Mouse (Mus musculus) CD8-positive naive resting alpha-beta T cell, adult 2 months (primary cell): Measurements from ENCODE around the gene Zfp94.

ENCODE experiments used
- DNase-seq, 2 experiments: peaks; one replicate each; pipeline ENCODE4 v3.0.0; 2022; ENCODE audit warnings: low read depth in 2 of 2, low spot score in 2 of 2

The Zfp94 gene

DNA sequence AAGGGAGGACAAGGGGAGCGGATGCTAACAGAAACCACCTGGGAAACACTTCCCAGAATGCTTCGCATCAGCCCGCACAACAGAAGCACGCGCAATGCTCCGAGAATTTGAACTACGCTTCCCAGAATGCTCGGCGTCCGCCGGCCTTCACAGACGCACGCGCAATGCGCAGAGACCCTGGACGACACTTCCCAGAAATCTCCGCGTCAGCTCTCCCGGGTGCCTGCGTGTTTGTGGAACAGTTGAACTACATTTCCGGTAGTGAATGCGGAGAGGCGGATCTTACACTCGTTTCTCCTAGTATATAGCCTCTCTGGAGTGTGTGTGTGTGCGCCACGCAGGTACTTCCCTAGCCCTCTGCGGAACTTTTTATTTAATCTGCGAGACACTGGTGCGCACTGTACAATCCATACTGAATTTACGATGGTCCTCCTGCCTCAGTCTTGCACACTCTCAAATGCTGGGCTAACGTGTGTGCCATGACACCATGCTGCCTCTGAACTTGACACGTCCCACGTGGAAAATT, at the start of gene Zfp94:
Zfp94 (minus strand) TSS at position 100 of the 526 bp plus-strand sequence.
- DNase-seq, result peak; percentile 79 to 86

DNA sequence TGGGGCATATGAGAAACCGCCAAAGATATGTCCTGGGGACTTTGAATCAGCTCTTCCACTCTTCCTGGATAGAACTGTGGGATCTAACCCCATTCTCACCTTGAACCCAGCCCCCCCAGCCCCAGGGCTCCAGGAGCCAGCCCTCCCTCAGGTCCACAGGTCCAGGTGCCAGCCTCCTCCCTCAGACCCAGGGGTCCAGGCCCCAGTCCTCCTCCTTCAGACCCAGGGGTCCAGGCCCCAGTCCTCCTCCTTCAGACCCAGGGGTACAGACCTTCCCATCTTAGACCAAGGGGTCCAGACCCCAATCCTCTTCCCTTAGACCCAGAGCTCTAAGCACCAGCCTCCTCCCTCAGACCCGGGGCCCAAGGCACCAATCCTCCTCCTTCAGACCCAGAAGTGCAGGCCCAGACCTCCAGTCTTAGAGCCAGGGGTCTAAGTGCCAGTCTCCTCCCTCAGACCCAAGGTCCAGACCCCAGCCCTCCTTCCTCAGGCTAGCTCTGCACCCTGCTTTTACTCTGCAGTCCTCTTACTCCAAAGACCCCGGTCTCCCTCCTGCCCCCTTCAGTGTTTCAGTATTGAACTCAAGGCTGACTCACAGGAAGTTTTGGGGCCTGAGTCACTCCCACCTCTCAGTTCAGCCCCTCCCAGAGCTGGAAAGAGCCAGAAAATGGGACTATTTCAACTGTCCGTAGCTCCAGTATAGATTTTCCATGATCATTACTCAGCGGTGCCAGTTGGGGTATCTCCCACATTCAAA, 49.0 kb upstream of the Zfp94 start:
- DNase-seq, result no peak

DNA sequence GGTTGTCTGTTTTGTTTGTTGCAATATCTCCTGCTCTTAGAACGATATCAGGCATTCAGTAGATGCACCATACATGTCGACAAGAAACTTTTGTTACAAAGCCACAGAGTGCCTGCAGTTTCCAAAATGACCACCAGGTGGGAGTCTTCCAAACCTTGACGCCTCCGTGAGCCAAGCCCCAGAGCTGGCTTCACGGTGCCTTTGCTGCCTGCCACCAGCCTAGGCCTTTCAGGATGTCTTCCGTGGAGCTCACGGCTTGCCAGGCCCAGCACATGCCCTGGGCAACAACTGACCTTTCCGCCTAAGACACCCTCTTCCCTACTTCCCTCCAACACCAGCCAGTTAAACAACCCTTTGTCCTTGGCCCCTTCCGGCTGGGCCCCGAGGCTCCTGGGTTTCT, 48.4 kb upstream of the Zfp94 start:
- DNase-seq, result peak; percentile 90 to 94

DNA sequence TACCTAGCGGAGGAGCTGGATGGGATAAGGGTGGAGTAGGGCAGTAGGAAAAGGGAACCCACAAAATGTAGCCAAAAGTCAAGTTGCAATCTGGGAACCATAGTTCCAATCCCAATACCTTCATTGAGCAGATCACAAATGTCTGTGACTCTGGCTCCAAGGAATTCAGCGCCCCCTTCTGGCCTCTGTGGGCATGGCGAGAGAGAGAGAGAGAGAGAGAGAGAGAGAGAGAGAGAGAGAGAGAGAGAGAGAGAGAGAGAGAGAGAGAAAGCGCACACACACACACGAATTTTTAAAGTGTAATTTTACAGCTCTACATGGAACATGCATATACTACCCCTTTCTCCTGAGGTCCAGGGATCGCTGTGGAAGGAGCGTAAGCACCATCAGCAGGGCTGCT, 46.8 kb upstream of the Zfp94 start:
- peak in 1 of 2 experiments; percentile 62 for DNase-seq

DNA sequence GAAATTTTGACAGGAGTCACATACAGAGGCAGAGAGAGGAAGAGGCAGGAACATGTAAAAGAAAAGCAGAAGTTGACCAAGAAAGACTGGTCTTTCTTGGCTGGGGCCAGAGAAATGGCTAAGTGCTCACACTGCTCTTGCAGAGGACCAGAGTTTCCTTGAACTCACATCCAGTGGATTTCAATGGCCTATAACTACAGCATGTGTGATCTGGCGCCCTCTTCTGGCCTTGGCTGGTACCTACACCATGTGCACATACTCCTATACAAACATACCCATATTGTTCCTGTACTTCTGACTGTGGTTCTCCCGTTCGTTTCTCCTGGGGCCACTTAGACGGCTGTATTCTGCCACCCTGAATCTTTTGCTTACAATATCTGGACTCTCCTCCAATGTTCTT, 44.5 kb upstream of the Zfp94 start:
- DNase-seq, result no peak

DNA sequence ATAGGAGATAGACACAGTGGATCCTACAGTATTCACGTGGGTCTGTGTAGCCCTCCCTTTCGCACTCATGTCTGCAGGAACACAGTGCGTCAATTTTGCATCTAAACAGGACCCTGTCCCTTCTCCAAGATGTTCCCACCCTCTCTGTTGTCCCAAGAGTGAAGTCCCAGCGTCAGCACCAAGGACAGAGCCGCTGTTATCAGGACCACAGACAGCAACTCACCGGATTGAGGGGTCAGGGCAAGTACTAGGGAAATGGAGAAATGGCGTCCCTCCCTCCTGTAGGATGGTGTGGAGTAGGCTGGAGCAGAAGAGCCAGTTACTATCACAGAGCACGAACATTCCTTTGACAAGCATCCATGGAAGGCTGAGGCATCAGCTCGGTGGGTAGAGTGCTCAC, 42.8 kb upstream of the Zfp94 start:
- no peak for DNase-seq

DNA sequence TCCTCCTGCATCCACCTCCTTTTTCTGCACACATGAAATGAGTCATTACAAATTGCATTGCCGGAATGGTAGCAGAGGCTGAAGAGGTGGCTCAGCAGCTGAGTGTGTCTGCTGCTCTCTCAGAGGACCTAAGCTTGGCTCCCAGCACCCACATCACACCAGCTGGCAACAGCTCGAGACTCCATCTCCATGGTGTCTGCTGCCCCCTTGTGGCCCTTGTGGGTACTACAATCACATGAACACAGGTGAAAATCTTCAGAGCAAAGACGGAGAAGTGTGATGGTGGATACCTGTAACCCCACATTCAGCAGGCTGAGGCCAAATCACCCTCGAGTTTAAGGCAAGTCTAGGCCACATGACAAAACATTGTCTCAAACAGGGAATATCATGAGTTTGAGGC, 41.4 kb upstream of the Zfp94 start:
- no peak for DNase-seq

DNA sequence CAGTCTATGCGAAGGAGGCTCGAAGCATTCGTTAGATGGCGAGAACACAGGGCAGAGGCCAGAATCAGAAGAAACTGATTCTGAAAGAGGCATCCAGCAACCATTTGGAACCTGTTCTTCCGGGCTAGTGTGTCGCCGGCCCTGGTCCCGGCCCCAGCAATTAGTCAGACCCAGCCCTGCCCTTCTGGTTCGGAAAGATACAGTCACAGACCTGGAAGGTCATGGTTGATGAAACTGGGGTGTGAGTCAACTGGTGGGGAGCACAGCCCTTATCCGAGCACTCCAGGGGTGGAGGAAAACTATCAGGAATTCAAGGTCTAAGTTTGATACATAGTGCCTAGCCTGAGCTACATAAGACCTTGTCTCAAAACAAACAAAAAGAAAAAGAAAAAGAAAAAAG, 39.6 kb upstream of the Zfp94 start:
- DNase-seq, result no peak

DNA sequence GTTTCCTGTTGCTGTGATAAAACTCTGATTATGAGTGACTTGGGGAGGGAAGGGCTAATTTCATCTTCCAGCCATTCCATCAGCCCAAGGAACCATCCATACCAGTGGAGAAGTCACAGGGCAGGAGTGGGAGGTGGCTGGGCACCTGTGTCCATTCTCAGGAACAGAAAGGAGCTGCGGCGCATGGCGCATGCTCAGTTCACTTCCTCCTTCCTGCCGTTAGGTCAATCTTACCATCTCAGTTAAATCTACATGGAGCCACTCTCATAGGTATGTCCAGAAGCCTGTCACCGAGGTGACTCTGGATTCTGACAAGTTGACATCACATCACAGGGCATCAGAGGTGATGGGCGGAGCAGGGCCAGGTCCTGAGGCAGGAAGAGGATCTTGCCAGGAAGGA, 39.2 kb upstream of the Zfp94 start:
- DNase-seq, result no peak

DNA sequence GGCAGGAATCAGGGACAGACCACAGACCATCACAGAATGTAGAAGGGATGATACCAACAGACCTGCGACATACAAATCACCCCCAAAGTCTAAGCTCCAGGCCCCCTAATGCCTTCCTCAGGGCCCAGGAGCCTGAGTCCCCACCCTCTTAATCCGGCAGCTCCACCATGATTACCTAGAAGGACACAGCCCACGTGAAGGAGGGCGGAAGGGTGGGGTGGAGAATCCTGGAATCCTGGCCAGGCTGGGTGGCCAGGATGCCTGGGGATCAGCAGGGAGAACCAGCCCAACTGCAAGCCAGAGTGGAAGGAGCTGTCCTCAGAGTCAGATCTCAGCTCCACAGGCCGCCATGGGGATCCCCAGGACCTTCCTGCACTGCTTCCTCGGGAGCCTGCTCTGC, 32.4 kb upstream of the Zfp94 start, which contains the start of gene Lypd5:
Lypd5 (plus strand) TSS at position 301 of the 400 bp plus-strand sequence.
- DNase-seq, result no peak

DNA sequence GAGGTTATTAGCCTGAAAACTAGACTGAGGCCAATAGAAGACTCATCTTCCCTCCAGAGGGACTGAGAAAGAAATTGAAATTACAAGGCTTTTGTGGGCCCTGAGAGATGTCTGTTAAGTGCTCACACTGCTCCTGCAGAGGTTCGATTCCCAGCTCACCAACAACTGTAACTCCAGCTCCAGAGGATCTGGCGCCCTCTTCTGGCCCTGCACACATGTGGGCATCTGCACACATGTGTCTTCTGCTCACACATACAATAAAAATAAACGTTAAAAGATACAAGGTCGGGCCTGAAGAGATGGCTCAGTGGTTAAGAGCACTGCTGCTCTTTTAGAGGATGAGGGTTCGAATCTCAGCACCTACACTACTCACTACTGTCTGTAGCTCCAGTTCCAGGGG, 30.0 kb upstream of the Zfp94 start:
- no peak for DNase-seq

DNA sequence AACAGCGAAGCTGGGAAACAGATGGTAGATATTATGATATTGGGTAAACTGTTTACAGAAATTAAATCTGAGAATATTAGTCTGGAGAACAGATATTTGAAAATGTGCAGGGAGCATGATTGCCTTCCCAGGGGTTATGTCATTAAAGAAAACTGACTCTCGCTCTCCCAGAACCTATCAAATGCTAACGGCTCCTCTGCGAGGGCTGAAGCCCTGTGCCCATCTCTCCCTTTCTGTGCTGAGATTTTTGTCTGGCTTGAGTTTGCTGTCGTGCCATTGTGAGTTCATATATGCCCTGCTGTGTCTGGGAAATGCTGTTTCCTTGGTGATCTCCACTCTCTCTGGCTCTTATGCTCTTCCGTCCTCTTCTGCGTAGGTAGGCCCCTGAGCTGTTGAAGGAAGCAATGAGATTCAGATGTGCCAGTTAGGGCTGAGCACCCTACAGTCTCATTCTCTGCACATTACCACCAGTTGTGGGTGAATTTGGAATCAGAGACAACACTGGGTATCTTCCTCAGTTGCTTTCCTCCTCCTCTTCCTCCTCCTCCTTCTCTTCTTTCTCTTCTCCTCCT, 27.3 kb upstream of the Zfp94 start:
- no peak for DNase-seq

DNA sequence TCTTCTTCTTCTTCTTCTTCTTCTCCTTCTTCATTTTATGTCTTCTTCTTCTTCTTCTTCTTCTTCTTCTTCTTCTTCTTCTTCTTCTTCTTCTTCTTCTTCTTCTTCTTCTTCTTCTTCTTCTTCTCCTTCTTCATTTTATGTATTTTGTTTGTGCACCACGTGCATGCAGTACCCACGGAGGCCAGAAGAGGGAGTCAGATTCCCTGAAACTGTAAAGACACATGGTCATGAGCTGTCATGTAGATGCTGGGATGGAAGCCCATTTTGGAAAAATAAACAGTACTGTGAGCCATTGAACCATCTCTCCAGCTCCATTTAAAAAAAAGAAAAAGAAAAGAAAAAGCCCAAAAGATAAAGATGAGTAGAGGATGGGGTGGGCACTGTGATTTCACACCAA, 21.8 kb upstream of the Zfp94 start:
- DNase-seq, result no peak

DNA sequence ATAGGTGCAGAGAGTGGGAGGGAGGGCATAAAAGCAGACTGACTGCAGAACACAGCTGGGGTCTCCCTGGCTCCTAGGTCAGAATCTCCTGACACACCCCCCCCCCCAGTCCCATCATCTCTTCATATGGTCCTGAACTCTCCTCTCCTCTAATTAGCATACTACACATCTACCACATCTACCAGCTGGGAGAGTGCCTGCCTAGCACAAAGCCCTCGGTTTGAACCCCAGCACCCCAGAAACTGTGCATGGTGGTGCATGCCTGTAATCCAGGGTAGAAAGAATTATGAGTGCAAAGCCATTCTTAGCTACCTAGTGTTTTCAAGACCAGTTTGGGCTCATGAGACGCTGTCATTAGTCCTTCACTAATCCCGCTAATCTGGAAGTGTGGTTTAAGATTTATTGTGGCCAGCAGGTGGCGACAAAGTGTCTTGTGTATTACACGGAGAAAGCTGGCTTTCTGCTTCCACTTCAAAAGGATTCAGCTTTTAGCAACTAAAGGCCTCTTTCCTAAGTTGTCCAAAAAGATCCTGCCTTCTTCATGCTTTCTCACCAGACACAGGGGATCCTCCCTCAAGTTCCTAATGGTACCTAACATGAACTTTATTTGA, 19.3 kb upstream of the Zfp94 start:
- DNase-seq, result peak; percentile 53 to 72

DNA sequence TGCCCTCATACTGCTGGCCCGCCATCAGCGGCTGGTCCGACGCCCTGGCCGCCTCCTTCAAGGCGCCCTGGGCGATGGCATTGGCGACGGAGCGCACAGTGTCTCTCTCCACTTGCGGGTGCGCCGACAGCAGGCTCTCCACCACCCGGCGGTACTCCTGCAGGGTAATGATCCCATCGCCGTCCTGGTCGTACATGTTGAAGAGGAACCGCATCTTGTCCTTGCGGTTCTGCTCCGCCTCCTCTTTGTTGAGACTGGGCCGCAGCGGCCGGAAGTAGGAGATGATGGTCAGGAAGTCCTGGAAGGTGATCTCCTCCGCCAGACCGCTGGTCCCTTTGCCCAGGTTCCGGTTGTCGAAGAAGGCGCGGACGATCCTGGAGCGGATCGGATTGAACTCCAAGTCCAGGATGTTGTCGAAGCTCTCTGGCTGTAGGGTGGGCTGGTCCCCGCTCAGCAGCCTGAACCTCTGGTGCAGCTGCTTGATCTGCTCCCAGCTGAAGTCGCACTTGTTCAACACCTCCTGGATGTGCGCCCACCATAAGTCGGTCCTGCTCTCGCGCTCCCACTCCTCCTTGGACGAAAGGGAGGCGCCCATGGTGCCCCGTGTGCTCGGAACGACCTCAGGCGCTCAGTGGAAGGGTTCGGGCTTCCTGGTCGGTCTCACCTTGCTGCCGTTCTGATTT, 17.0 kb upstream of the Zfp94 start, which contains the start of gene Tescl:
Tescl (minus strand) TSS at position 633 of the 683 bp plus-strand sequence.
- no peak for DNase-seq

DNA sequence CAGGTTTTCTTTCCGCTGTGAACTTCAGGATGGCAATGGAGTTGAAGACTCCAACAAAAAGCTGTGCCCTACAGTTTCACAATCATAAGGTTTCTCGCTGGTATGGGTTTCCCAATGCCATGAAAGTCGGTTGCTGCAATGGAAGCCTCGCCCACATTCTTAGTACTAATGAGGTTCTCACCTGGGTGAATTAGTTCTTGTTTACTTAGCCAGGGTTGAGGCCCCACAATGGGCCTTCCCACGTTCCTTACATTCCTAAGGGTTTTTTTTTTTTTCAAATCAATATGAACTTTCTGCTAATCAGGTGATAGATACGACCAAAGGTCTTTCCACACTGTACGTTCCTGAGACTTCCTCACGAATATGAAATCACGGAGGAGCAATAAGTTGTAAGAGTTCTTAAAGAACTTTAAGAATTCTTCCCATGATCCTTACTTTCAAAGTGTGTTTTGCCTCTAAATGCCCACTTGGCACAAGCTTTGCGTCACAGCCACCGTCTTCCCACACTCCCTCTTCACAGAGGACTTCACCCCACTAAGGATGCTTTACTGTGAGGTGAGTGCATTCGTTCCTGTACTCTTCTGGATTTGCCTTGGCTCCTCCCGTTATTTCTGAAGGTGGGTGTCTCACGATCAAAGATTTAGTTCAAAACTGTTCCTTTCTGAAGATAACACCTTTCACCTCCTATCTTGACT, 11.0 kb upstream of the Zfp94 start:
- DNase-seq, result no peak

DNA sequence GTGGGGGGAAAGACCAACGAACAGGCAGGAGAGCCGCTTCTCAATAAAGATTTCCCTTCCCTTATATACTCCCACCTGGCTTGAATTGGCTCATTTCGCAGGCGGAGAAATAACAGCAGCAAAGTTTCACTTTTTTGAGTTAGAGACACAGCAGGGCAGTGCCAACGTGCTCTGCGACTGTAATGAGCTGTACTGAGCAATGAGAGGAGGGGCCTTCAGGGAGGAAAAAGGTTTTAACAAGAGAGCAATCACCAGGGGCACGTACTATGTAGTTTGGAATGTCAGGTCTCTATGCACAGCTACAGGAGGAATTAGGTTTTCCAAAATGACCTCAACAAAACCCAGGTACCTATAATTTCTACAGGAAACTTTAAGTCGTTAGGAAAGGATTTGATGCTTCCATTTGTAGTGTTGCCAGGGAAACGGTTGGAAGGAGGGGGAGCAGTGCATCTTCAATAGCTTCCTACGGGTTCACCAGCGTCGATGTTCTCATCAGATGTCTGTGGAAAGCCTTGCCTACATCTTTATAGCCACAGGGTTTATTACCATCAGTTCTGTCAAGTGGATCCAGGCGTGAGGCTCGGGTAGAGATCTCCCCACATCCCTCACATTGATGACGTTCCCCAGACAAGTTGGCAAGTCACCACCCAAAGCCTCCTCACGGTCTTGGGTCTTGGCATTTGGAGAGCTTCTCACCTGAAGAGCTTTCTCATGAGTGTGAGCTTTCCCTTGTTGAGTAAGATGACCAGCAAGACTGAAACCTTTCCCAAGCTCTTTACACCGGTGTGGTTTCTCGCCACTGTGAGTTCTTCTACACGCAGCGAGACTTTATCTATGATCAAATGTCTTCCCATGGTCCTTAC, 10.0 kb upstream of the Zfp94 start:
- DNase-seq, result no peak

DNA sequence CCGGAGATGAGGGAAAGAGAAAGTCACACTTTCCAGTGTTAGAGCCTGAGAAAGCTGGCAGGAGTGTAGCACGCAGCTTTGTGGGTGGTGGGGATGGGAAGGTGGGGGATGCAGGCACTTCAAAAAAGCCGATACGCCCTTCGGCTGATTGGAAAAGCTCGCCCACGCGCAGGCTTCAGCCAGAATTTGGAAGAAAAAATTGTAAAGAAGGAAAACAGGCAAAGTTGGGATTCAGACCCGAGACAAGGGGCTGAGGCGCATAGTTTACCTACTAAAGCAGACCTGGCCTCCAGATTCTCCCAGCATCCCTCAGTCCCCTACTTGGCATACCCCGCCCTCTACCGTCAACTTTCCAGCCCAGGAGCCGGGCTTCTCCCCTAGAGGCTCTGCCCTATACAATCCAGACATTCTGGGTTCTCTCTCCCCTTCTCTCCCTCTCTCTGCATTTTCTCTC, 9.2 kb upstream of the Zfp94 start:
- no peak for DNase-seq

DNA sequence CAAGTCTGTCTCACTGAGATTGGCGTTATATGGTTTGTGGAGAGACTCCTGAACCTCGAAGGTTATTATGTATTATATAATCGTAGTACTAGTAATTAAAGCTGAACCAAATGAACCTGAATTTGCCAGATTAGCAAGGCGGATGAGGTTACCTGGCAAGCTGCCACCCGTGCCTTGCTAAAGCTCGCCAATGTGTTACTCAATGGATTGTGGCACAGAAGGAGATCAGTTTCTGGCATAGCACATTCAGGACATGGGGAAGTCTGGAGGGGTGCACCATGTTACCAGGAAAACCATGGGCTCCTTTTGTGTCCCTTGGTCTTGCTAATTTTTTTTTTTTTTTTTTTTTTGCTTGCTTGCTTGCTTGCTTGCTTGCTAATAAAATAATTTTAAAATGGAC, 8.7 kb upstream of the Zfp94 start:
- no peak for DNase-seq

DNA sequence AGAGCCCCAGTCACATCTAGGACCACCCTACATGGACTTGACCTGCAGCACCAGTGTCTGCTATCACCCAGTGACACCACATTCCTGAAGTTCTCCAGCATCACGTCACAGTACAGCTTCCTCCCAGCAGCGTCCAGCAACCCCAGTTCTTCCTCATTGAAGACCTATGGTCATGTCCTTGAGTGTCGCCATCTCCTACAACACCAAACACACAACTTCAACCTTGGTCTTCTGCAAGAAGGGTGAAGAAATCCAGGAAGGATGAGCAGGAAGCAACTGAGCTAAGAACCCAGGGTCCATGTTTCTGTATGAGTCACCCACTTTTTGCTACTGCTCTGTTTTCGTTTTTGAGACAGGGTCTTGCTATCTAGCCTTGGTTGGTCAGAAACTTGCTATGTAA, 6.1 kb upstream of the Zfp94 start:
- no peak for DNase-seq
